Mouse (Mus musculus): ENCODE measurements around the gene Cd82.

- no peak for TF ChIP-seq GATA1 (IDR thresholded peaks at IDR 0.05; ENCODE audit: borderline replicate concordance, low read length)
- no peak for TF ChIP-seq FLI1 (IDR thresholded peaks at IDR 0.05; ENCODE audit: low read length)
Observed at GRCm38 (mm10) chr2:93466314-93466713, 3.4 kb upstream of the Cd82 start.
